Mouse (Mus musculus) thymus, postnatal 4 days (tissue): ENCODE measurements around the gene Pum2.
A peak's percentile ranks its signal among the peaks of the same experiment; 100 is the strongest.

ENCODE experiments used
- DNase-seq: peaks from one replicate; pipeline ENCODE4 v3.0.0; 2021

Gene Pum2

GRCm38 (mm10) chr12:8764221-8764930, 90.4 kb downstream of the Pum2 start:
- DNase-seq, result peak; percentile 25

DNA sequence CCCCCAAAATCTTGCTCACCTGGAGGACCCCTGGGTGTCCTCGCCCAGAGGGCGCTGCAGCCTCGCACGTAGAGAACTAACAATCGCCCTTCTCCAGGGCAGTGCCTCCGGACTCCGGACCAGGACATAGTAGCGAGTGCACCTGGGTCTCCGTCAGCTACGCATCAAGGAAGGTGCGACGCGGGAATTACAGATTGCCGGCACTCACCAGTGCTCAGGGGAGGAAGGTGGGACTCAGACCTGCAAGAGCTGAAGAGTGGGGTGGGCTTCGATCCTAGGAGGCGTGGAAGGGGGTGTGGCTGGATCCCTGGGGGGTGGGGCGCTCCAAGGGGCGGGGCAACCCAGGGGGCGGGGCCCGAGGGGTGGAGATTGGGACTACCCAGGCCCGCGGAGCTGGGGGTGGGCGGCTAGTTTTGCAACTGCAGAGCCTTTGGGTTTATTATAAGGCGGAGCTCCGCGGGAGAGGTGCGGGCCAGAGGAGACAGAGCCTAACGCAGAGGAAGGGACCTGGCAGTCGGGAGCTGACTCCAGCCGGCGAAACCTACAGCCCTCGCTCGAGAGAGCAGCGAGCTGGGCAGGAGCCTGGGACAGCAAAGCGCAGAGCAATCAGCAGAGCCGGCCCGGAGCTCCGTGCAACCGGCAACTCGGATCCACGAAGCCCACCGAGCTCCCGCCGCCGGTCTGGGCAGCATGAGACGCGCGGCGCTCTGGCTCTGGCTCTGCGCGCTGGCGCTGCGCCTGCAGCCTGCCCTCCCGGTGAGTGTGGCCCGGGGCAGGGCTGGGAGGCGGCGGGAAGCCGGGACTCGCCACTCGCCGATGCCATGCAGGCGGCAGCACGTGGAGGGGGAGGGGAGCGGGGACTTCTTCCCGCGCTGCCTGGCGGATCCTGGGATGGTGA, 97.3 kb downstream of the Pum2 start, which contains the start of gene Sdc1:
TSS of gene Sdc1 (plus strand) at position 378 of the 898 bp plus-strand sequence.
- DNase-seq, result peak; percentile 78

DNA sequence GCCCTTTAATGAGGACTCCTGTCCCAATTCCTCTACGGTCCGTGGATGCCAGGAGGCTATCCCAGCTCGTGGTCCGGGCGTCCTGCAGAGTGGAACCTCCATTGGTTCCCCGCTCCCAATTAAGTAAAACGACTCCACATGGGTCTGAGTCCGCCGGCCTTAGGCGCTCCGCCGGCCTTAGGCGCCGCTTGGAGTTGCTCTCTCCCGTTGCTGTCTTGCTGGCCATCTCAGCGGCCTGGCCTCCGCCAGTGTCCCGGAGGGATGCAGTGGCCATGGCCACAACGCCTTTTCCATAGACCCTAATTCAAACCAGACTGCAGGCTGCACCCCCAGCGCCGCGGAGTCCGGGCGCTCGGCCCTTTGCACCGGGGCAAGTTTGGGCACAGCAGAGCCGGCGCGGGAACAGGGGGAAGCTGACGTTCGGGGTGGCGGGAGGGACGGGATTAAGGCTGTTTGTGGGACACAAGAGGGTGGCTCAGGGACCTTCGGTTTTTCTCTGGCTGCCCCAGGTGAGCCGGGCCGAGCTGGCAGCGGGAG, 98.0 kb downstream of the Pum2 start:
- DNase-seq, result peak; percentile 51

GRCm38 (mm10) chr12:8772451-8773143, 98.7 kb downstream of the Pum2 start:
- DNase-seq, result peak; percentile 64

- no peak for DNase-seq
Observed at GRCm38 (mm10) chr12:8773336-8773735, 99.4 kb downstream of the Pum2 start.

GRCm38 (mm10) chr12:8774183-8774582, 100.2 kb downstream of the Pum2 start:
- no peak for DNase-seq

GRCm38 (mm10) chr12:8776206-8776605, 102.3 kb downstream of the Pum2 start:
- no peak for DNase-seq

- DNase-seq, result no peak
Observed at GRCm38 (mm10) chr12:8776741-8777140, 102.8 kb downstream of the Pum2 start.

GRCm38 (mm10) chr12:8778106-8778505, 104.2 kb downstream of the Pum2 start:
- DNase-seq, result no peak

DNA sequence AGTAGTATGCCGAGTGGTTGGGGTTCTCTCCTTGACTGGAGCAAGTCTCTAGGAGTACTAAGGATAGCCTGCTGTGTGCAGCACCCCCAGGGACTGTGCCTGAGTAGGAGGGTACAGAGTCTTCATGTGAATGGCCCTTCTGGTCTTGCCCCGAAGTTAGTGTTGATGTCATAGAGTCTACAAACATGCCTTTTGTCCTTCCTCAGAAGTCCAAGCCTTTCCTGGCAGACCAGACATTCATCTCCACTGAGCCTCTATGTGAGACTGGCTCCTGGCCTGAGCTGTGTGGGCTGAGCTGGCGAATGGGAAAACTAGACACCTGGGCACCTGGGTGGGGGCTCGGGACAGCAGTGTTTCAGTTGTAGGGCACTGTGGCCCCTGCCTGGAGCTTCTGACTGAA, 105.9 kb downstream of the Pum2 start:
- DNase-seq, result no peak

- DNase-seq, result peak; percentile 52
Observed at GRCm38 (mm10) chr12:8781121-8781520, 107.2 kb downstream of the Pum2 start.

DNA sequence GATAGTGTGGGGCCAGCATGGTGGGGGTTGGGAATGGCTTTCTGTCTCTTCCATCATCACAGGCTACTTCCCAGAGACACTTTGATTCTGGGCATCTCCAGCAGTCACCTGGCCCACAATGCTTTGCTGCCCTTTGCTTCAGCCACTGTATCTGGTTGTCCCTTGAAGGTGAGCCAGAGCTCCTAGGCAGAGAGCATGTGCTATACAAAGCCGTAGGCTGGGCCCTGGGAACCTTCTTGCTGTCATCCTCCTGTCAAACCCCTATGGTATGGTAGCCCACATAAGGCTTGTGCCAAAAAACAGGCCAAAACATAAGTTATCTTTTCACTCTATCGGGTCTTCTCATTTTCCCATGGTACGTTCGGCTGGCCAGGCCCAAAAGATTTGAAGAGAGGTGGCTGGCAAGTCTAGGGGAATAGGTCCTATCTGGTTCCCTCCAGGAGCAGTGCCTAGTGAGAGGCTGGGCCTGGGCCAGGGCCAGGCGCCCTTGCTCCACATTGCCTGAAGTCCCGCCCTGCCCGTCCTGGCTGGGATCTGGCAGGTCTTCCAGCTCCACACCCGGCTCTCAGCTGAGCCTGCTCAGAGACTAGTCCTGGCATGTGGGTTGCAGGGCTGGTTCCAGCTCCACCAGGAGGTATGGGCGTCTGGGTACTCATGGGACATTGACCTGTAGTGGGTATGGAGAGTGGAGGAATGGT, 107.9 kb downstream of the Pum2 start:
- DNase-seq, result no peak

DNA sequence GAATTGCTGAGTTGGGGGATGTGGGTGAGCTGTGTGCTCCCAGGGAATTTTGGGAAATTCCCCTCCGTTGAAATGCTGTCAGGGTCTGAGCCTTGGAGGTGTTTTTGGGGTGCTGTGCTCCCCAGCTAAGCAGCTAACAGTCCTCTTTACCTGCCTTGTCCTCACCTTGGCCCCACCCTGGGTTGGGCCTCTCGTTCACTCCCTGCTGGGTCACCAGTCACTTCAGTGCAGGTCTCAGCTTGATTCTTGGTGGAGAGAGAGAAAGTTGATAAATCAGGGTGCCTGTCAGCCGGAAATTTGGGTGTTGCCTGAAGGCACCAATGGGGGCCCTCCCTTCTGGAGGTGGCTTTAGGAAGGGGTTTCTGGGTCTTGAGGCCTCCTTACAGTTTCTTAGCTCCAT, 108.6 kb downstream of the Pum2 start:
- DNase-seq, result no peak

- DNase-seq, result no peak
Observed at GRCm38 (mm10) chr12:8784189-8784588, 110.3 kb downstream of the Pum2 start.

DNA sequence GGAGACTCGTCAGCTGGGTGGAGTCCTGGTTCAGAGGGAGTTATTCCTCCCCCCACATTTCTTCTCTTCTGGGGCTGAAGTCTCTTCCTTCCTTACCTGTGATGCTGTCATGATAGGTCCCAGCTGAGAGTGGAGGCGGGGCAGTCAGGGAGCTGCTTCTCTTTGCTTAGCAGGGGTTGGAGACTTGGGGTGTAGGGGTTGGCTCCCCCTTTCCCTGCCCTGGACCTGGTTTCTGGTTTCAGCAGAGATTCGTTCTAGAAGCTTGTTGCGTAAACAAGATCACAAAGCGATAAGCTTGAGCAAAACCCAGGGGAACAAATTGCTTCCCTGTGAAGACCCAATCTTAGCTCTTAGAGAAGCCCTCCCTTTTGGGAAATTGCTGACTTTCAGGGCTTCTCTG, 112.5 kb downstream of the Pum2 start:
- DNase-seq, result peak; percentile 43

DNA sequence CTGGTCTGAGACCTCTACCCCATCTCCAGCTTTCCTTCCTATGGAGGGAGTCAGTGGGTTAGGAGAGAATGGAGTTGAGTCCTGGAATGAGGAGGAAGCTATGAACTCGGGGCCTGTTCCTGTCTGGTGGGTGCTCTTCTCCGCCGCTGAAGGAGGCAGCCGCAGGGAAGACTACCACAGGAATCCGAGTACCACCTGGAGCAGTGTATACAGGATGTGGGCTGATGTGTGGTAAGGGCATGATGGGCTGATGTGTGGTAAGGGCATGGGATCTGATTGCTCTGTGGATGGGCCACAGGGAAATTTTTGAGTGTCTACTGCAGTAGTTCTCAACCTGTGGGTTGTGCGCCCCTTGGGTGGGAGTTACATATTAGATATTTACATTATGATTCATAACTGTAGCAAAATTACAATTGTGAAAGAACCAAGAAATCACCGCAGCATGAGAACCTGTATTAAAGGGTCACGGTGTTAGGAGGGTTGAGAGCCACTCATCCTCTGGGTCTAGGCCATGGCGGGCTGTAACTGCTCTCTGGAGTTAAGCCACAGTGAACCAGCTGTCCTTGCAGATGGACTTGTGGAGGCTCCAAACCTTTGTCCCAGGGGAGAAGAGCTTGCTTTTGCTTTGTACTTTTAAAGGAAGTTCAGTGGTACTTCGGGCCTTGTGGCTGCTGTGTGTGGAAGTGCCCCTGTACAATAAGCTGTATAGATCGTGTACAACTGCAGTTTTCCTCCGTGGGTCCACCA, 113.2 kb downstream of the Pum2 start:
- DNase-seq, result peak; percentile 51

- DNase-seq, result no peak
Observed at GRCm38 (mm10) chr12:8788469-8788868, 114.5 kb downstream of the Pum2 start.

DNA sequence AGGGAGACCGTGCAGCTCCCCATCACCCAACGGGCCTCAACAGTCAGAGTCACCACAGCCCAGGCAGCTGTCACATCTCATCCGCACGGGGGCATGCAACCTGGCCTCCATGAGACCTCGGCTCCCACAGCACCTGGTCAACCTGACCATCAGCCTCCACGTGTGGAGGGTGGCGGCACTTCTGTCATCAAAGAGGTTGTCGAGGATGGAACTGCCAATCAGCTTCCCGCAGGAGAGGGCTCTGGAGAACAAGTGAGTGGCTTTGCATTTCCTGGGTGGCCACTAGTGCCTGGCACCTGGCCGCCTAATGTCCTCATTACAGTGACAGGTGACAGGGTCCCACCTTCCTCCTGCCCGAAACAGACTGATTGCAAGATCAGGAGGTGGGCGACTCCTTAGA, 116.7 kb downstream of the Pum2 start:
- no peak for DNase-seq

DNA sequence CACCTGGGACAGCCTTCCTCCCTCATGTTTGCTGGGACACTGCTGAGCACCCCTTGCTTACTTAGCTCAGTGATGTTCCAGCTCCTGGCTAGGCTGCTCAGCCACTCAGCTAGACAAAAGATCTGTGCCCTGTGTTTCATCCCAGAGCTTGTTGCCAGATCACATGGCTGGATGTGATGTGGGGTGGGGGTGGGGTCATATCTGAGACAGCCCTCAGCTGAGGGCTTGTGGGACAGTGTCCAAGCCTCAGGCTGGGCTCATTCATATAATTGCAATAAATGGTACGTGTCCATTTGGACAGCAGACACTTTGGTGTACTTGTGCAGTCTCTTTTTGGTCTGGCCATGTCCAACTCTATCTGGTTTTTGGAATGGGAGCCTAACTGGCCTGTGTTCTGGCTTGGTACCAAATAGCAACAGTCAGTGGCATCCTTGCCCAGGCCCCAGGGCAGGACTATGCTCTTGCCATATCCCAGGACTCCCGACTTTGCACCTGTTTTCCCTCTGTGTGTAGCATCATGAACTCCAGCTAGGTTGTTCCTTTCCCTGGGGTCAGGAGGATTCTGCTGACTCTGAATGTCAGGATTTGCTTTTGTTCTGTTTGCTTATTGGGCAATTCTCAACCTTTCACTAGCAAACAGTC, 119.6 kb downstream of the Pum2 start:
- DNase-seq, result no peak

DNA sequence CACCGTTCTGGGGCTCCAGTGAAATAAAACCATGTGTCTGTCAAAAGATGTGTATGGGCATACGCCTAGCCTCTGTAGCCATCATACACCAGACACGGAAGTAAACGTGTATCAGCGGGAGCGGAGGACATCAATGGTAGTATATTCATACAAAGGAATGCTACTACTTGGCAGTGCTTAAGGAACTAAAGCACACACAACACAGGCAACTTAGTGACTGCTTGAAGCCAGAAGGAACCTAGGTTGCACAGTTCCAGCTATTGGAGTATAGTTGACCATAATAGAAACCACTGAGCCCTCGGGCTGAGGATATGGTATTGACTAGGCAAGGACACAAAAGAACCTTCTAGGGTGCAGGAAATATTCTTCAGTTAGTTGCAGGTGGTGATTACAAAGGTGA, 124.0 kb downstream of the Pum2 start:
- no peak for DNase-seq

DNA sequence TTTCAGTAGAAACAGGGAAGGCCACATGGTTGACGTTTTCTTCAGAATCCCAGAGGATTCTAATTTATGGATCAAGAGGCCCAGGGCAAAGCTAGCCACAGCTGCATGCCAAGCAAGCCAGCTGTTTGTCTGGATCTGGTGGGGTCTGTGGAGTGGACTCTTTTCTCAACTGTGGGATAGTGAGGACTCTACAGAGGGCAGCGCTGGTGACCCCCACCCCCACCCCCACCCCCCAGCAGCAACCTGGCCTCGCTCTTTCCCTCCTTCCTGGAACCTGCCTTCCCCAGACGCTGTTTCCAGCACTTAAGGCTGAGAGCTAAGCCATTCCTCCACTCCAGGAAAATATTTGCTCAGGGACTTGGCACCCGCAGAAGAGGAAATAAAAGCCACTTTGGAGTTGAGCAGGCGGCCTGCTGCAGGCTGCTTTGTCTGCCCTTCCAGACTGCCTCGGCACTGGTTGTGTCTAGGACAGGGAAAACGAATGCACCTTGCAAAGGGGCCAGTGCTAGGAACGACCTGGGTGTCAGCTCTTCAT, 124.6 kb downstream of the Pum2 start:
- DNase-seq, result no peak
